Mouse (Mus musculus): ENCODE measurements around the gene Usp11. TPM values are rescaled to one million over a fixed set of nuclear protein-coding genes. Genes with fewer than 3 reads are reported as not detected.

Usp11 gene
- 81.8 and 90.1 TPM in 2 replicates for polyA plus RNA-seq (2016; fragmentation: Nextera tagmentation; extraction: Ambion mirVana)

GRCm38 (mm10) chrX:20703741-20704290 lies at the start of gene Usp11:
TSS of gene Usp11 (plus strand) at chrX:20703906.
- Histone ChIP-seq H3K4me1 (no peaks in the 10 kb centered on the region), H3K36me3 (peaks cover 7% of the 10 kb centered on the region), H3K9me3 (no peaks in the 10 kb centered on the region), H3K4me3 (peak within 1 kb of the TSS; percentile 54), H3K9ac (peak within 1 kb of the TSS; percentile 57), H3K27me3 (replicated peaks) (no peaks in the 10 kb centered on the region), H3K4me2 (replicated peaks) (peak within 1 kb of the TSS; percentile 51), H3K27ac (peak within 1 kb of the TSS; percentile 83)
- WGBS: 23% methylated on average over 32 of the region's 32 CpGs
- ATAC-seq (ENCODE audit: low FRiP score, low read depth): peak; percentile 91

- Histone ChIP-seq H3K27me3 (replicated peaks) (no peaks in the 10 kb centered on the region), H3K9me3 (no peaks in the 10 kb centered on the region), H3K36me3 (no peaks in the 10 kb centered on the region), H3K4me1 (no peaks in the 10 kb centered on the region), H3K27ac (no peak overlapping the region), H3K4me3 (no peak overlapping the region), H3K9ac (no peak overlapping the region), H3K4me2 (replicated peaks) (peak overlapping the region; percentile 72; the same call in 1 of the 2 replicates)
- ATAC-seq (ENCODE audit: low FRiP score, low read depth): no peak
- WGBS: 34% methylated on average over 5 of the region's 5 CpGs
These were observed 46.1 kb upstream of the Usp11 start for GRCm38 (mm10) chrX:20657593-20657992.

- no peaks in the 10 kb centered on the region for H3K4me1 ChIP-seq
- no peak within 1 kb of the TSS for H3K27ac ChIP-seq
- peak within 1 kb of the TSS; percentile 42 for H3K4me3 ChIP-seq
- peak within 1 kb of the TSS; percentile 42; the same call in 1 of the 2 replicates for H3K9ac ChIP-seq
- H3K9me3 ChIP-seq: no peaks in the 10 kb centered on the region
- ATAC-seq (ENCODE audit: low FRiP score, low read depth): peak; percentile 75
- H3K27me3 ChIP-seq (replicated peaks): no peaks in the 10 kb centered on the region
- 14% methylated on average over 27 of the region's 27 CpGs for WGBS
- H3K4me2 ChIP-seq (replicated peaks): peak within 1 kb of the TSS; percentile 72
- no peaks in the 10 kb centered on the region for H3K36me3 ChIP-seq
These were observed 45.6 kb upstream of the Usp11 start, which contains the start of gene Uba1 for GRCm38 (mm10) chrX:20658026-20658652. TSS of gene Uba1 (plus strand) at chrX:20658326.

- no peak for ATAC-seq (ENCODE audit: low FRiP score, low read depth)
- WGBS: 12% methylated on average over 24 of the region's 24 CpGs
- 0 out of 2 replicates have a peak overlapping the region, but pooled peaks have one; percentile 42 for H3K9ac ChIP-seq
- no peaks in the 10 kb centered on the region for H3K36me3 ChIP-seq
- H3K4me3 ChIP-seq: peak overlapping the region; percentile 42
- H3K27me3 ChIP-seq (replicated peaks): no peaks in the 10 kb centered on the region
- no peaks in the 10 kb centered on the region for H3K4me1 ChIP-seq
- no peak overlapping the region for H3K27ac ChIP-seq
- H3K9me3 ChIP-seq: no peaks in the 10 kb centered on the region
- peak overlapping the region; percentile 72 for H3K4me2 ChIP-seq (replicated peaks)
These were observed 44.8 kb upstream of the Usp11 start for GRCm38 (mm10) chrX:20658891-20659406.

GRCm38 (mm10) chrX:20662317-20662715 lies 41.4 kb upstream of the Usp11 start:
- Histone ChIP-seq H3K9me3 (no peaks in the 10 kb centered on the region), H3K27me3 (replicated peaks) (no peaks in the 10 kb centered on the region), H3K9ac (no peak overlapping the region), H3K27ac (peak overlapping the region; percentile 74), H3K4me3 (no peak overlapping the region; the same call in 1 of the 2 replicates), H3K4me1 (peaks cover 4% of the 10 kb centered on the region; the same call in 1 of the 2 replicates), H3K36me3 (peaks cover 4% of the 10 kb centered on the region; the same call in 1 of the 2 replicates), H3K4me2 (replicated peaks) (peak overlapping the region; percentile 18; the same call in 1 of the 2 replicates)
- 31% methylated on average over 5 of the region's 5 CpGs for WGBS
- peak; percentile 78 for ATAC-seq (ENCODE audit: low FRiP score, low read depth)

GRCm38 (mm10) chrX:20662716-20663443 lies 40.8 kb upstream of the Usp11 start:
- WGBS: 18% methylated on average over 28 of the region's 28 CpGs
- H3K4me3 ChIP-seq: peak overlapping the region; percentile 58
- H3K4me1 ChIP-seq: peaks cover 4% of the 10 kb centered on the region; the same call in 1 of the 2 replicates
- peak; percentile 88 for ATAC-seq (ENCODE audit: low FRiP score, low read depth)
- H3K4me2 ChIP-seq (replicated peaks): peak overlapping the region; percentile 59
- peak overlapping the region; percentile 67 for H3K9ac ChIP-seq
- peak overlapping the region; percentile 68 for H3K27ac ChIP-seq
- no peaks in the 10 kb centered on the region for H3K27me3 ChIP-seq (replicated peaks)
- H3K9me3 ChIP-seq: no peaks in the 10 kb centered on the region
- peaks cover 4% of the 10 kb centered on the region; the same call in 1 of the 2 replicates for H3K36me3 ChIP-seq

GRCm38 (mm10) chrX:20663444-20663790 lies 40.3 kb upstream of the Usp11 start:
- Histone ChIP-seq H3K4me2 (replicated peaks) (peak overlapping the region; percentile 59), H3K27me3 (replicated peaks) (no peaks in the 10 kb centered on the region), H3K4me1 (peaks cover 4% of the 10 kb centered on the region; the same call in 1 of the 2 replicates), H3K9me3 (no peaks in the 10 kb centered on the region), H3K4me3 (peak overlapping the region; percentile 58), H3K9ac (peak overlapping the region; percentile 67), H3K36me3 (peaks cover 5% of the 10 kb centered on the region; the same call in 1 of the 2 replicates), H3K27ac (no peak overlapping the region)
- ATAC-seq (ENCODE audit: low FRiP score, low read depth): 0 out of 2 replicates have a peak, but pooled peaks have one; percentile 0
- 14% methylated on average over 9 of the region's 9 CpGs for WGBS

GRCm38 (mm10) chrX:20687519-20688067 lies 16.1 kb upstream of the Usp11 start, which contains the start of gene Cdk16:
TSS of gene Cdk16 (plus strand) at chrX:20687954.
- peaks cover 4% of the 10 kb centered on the region for H3K4me1 ChIP-seq
- H3K9ac ChIP-seq: peak within 1 kb of the TSS; percentile 77
- peak; percentile 92 for ATAC-seq (ENCODE audit: low FRiP score, low read depth)
- peak within 1 kb of the TSS; percentile 89 for H3K27ac ChIP-seq
- H3K4me3 ChIP-seq: peak within 1 kb of the TSS; percentile 65
- peaks cover 7% of the 10 kb centered on the region; the same call in 1 of the 2 replicates for H3K36me3 ChIP-seq
- H3K4me2 ChIP-seq (replicated peaks): peak within 1 kb of the TSS; percentile 65
- H3K27me3 ChIP-seq (replicated peaks): no peaks in the 10 kb centered on the region
- H3K9me3 ChIP-seq: no peaks in the 10 kb centered on the region
- WGBS: 15% methylated on average over 16 of the region's 16 CpGs

GRCm38 (mm10) chrX:20688068-20688547 lies 15.6 kb upstream of the Usp11 start:
- Histone ChIP-seq H3K27me3 (replicated peaks) (no peaks in the 10 kb centered on the region), H3K27ac (peak overlapping the region; percentile 89), H3K4me1 (peaks cover 4% of the 10 kb centered on the region), H3K4me3 (peak overlapping the region; percentile 65), H3K36me3 (peaks cover 3% of the 10 kb centered on the region; the same call in 1 of the 2 replicates), H3K4me2 (replicated peaks) (peak overlapping the region; percentile 65), H3K9me3 (no peaks in the 10 kb centered on the region), H3K9ac (peak overlapping the region; percentile 77)
- ATAC-seq (ENCODE audit: low FRiP score, low read depth): peak; percentile 93
- WGBS: 18% methylated on average over 33 of the region's 33 CpGs

GRCm38 (mm10) chrX:20688615-20689014 lies 15.1 kb upstream of the Usp11 start:
- H3K4me3 ChIP-seq: peak overlapping the region; percentile 65
- H3K4me1 ChIP-seq: peaks cover 4% of the 10 kb centered on the region
- WGBS: 14% methylated on average over 24 of the region's 35 CpGs
- H3K27ac ChIP-seq: peak overlapping the region; percentile 89
- no peaks in the 10 kb centered on the region for H3K9me3 ChIP-seq
- peak overlapping the region; percentile 65 for H3K4me2 ChIP-seq (replicated peaks)
- H3K27me3 ChIP-seq (replicated peaks): no peaks in the 10 kb centered on the region
- peaks cover 7% of the 10 kb centered on the region for H3K36me3 ChIP-seq
- H3K9ac ChIP-seq: peak overlapping the region; percentile 77
- ATAC-seq (ENCODE audit: low FRiP score, low read depth): peak; percentile 67

GRCm38 (mm10) chrX:20691566-20691965 lies 12.1 kb upstream of the Usp11 start:
- Histone ChIP-seq H3K4me3 (no peak overlapping the region), H3K27ac (no peak overlapping the region), H3K27me3 (replicated peaks) (no peaks in the 10 kb centered on the region), H3K9ac (no peak overlapping the region), H3K36me3 (peaks cover 30% of the 10 kb centered on the region), H3K9me3 (no peaks in the 10 kb centered on the region), H3K4me1 (peaks cover 4% of the 10 kb centered on the region), H3K4me2 (replicated peaks) (no peak overlapping the region)
- WGBS: 90% methylated on average over 3 of the region's 3 CpGs
- no peak for ATAC-seq (ENCODE audit: low FRiP score, low read depth)

Data from neural tube, embryonic 12.5 days (tissue).